Mouse (Mus musculus) kidney, postnatal 36 days (tissue): ENCODE measurements around the gene Cdca3.
A peak's percentile ranks its signal among the peaks of the same experiment; 100 is the strongest.

Source experiments
- DNase-seq, 2 experiments: peaks; one replicate each; pipeline ENCODE4 v3.0.0; 2021 to 2022; ENCODE audit warnings: mixed read lengths in 2 of 2

The Cdca3 gene

DNA sequence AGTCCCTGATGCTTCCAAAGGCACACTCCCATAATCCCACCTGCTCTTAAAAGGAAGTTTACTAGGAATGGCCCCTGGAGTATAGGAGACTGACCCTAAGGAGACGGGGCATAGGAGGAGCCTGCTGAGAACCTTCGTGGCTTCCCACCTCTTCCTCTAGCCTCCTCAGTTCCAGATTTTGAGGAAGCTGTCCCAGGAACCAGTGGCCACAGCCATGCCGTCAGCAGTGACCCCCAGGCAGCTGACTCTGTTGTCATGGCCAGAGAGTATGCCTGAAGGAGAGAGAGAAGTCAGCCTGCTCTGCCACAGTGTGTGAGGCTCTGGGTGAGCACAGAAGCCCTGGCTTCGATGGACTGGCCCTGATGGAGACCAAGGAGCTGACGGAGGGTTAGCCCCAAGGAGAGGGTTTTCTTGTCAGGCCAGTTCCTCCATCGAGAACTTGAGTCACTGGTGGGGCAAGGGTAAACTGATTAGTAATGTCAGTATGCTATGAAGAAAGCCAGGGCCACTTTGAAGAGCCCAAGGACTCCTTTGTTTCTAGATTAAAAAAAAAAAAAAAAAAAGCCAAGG, 5.2 kb downstream of the Cdca3 start:
- no peak for DNase-seq

DNA sequence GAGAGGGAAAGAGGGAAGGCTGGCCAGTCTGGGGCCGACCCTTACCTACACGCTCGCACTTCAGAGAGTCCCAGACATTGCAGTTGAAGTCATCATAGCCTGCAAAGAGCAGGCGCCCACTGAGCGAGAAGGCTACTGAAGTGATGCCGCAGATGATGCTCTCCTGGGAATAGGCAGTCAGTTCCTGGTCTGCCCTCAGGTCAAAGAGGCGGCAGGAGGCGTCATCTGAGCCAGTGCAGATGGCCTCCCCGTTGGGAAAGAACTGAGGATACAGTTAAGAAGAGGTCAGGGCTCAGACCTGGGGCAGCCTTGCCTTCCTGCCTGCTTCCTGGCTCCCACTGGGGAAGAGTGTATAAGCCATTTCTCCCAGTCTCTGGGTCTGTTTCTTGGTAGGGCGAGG, 6.2 kb downstream of the Cdca3 start:
- DNase-seq: no peak

- no peak for DNase-seq
These were observed 7.1 kb downstream of the Cdca3 start for GRCm38 (mm10) chr6:124836411-124836810.

- no peak for DNase-seq
These were observed 10.5 kb downstream of the Cdca3 start for GRCm38 (mm10) chr6:124839805-124840204.

DNA sequence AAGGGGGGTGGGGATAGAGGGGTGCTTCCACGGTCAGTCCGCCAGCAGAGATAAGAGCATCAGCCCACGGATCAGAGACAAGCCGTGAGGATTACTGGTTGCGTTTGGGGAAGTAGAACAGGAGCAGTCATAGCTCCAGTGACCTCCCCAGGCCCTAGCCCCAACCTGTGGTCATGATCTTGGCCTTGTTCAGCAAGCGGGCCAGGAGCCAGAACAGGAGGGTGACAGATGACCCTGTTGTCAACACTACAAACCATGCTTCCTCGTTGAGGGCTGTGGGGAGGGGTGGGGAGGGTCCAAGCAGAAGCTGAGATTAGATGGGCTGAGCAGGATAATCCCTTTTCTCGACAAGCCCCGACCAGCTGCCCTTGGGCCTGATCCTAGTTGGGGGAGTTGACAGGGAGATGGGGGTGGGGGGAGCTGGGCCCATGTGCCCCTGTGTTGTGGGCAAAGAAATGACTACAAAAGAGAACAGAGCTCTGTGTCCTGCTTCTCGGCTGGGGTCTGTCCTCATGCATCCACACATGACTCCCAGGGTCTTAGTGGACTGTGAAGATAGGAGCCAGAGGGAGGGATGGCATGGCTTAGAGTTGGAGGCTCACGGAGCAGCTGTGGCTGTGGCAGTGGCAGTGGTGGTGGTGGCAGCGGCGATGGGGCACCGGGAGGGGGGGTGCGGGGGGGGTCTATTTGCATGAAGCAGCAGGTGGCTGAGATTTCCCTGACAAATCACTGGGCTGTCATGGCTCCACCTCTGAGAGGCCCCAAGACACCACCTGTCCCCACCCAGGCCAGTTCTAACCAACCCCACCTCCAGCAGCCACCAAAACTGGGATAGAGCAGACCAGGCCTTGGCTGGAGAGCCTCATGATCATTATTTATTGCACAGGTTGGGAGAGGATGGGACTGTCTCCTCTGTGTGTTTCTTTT, 11.2 kb downstream of the Cdca3 start, which contains the start of gene Gnb3:
TSS of gene Gnb3 (minus strand) at position 35 of the 927 bp plus-strand sequence.
- no peak for DNase-seq

GRCm38 (mm10) chr6:124847305-124847704, 18.0 kb downstream of the Cdca3 start:
- peak; percentile 89 to 94 for DNase-seq

- no peak for DNase-seq
These were observed 21.2 kb downstream of the Cdca3 start for GRCm38 (mm10) chr6:124850535-124850934.

DNA sequence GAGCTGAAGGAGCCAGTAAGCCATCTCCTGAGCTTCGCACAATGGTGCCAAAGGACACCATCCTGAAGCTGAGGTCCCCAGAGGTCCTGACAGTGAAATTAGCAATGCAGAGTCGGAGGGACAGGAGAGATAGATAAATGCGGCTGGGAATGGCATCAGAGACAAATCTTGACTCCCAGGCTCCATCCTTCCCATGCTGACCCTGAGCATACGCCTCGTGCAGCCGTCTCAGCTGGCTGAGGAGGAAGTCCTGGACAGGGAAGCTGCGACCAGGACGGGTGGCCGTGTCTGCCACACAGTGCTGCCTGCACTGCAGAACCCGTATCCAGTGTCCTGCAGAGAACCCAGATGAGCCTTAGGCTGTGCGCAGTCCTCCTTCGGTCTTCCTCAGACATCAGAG, 25.3 kb downstream of the Cdca3 start:
- no peak for DNase-seq

- DNase-seq: no peak
These were observed 27.0 kb downstream of the Cdca3 start for GRCm38 (mm10) chr6:124856321-124856720.

GRCm38 (mm10) chr6:124856916-124857839, 27.8 kb downstream of the Cdca3 start, which contains the start of gene P3h3:
P3h3 (minus strand) TSS chr6:124857752.
- DNase-seq: peak; percentile 79 to 86

GRCm38 (mm10) chr6:124857840-124858530, 28.6 kb downstream of the Cdca3 start:
- no peak for DNase-seq

- DNase-seq: no peak
These were observed 29.4 kb downstream of the Cdca3 start for GRCm38 (mm10) chr6:124858561-124859318.

DNA sequence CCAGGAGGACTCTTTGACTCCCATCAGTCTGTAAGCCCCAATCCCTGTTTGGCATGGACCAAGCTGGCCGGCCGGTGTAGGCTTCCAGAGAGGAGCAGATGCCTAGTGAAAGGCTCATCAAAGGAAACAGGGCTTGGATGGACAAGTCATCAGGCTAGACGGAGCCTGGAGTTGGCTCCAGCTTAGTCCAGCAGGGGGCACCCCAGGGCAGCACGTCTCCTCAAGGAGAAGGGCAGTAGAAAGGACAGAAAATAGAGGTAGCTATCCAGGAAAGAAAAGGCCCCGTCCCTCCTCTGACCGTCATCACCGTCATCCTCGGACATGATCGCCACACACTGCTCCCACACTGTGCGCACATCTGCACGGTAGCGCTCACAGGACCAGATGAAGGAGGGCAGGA, 30.4 kb downstream of the Cdca3 start:
- peak; percentile 87 to 96 for DNase-seq

DNA sequence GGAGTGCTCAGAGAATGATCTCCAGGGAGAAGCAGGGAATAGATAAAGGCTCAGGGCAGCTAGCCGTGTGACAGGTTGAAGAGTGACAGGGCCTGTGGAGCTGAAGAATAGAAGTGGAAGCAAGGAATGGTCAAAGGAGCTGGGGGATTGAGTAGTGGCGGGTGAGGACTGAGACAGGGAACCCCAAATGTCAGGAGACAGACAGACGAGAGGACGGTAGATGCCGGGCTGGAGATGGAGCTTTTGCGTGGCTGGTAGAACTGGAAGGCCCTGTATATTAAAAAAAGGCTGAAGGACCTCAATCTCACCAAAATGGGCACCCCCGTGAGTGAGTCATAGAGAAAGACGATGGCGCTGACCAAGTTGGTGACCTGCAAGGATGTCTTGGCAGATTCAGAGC, 31.2 kb downstream of the Cdca3 start:
- DNase-seq: no peak

GRCm38 (mm10) chr6:124861266-124861665, 31.9 kb downstream of the Cdca3 start:
- no peak for DNase-seq

- DNase-seq: no peak
These were observed 32.5 kb downstream of the Cdca3 start for GRCm38 (mm10) chr6:124861802-124862201.

GRCm38 (mm10) chr6:124862406-124863124, 33.2 kb downstream of the Cdca3 start:
- no peak for DNase-seq

- no peak for DNase-seq
These were observed 33.8 kb downstream of the Cdca3 start for GRCm38 (mm10) chr6:124863125-124863657.

DNA sequence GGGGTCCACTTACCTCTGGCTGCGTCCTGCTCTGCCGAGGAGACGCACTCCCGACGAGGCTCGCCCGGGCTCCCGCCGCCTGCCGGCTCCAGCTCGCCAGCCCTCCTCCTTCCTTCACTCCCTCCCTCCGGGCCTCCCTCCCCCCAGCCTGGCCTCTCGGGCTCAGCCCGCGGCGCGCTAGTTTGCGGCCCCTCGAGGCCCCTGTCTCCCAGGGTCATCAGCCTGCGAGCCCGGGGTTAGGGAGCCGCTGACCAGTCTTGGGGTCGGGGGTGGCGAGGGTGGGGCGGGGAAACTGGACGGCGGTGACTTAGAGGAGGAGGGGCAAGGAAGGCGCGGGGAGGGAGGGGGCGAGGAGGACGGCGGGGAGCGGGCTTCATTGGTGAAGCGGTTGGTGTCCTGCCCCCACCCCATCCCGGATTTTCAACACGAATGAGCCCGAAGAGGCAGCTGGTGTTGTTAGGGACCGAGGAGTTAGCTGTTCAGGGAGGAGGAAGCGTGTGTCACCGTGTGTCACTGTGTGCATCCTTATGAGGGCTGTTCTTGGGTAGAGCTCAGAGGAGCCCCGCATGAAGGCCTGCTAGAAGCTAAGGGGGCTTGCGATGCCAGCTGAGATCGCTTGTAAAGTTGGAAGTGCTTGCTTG, 34.4 kb downstream of the Cdca3 start, which contains the start of gene Gpr162:
TSS of gene Gpr162 (minus strand) at position 326 of the 641 bp plus-strand sequence.
- DNase-seq: peak; percentile 56 to 79
